Mouse (Mus musculus) T-cell, adult 2 months (primary cell): Measurements from ENCODE around the gene Zfp949.
"Not testable (repeated sequence)": the region's sequence is repeated elsewhere in the genome, so short reads cannot be mapped to it uniquely, and the experiment has no call there.

Experiments used
- DNase-seq: peaks from one replicate; pipeline ENCODE4 v3.0.0; 2022; ENCODE audit warnings: low spot score

The Zfp949 gene

GRCm38 (mm10) chr9:88542816-88543215 is 5.0 kb upstream of the Zfp949 start:
- DNase-seq: no peak

GRCm38 (mm10) chr9:88545534-88545933 is 2.3 kb upstream of the Zfp949 start:
- no peak for DNase-seq

- DNase-seq: peak; percentile 60
These were observed 1.7 kb upstream of the Zfp949 start for GRCm38 (mm10) chr9:88546166-88546565.

GRCm38 (mm10) chr9:88546657-88547056 is 1.2 kb upstream of the Zfp949 start:
- DNase-seq: no peak

- peak; percentile 59 for DNase-seq
These were observed 550 bp upstream of the Zfp949 start for GRCm38 (mm10) chr9:88547270-88547669.

- DNase-seq: no peak
These were observed 760 bp downstream of the Zfp949 start for GRCm38 (mm10) chr9:88548614-88548945.

- no peak for DNase-seq
These were observed 5.3 kb downstream of the Zfp949 start for GRCm38 (mm10) chr9:88553071-88553470.

- DNase-seq: no peak
These were observed 10.3 kb downstream of the Zfp949 start for GRCm38 (mm10) chr9:88558146-88558545.

- not testable (repeated sequence) for DNase-seq
These were observed 13.7 kb downstream of the Zfp949 start for GRCm38 (mm10) chr9:88561476-88561875.

- DNase-seq: not testable (repeated sequence)
These were observed 22.7 kb downstream of the Zfp949 start for GRCm38 (mm10) chr9:88570471-88570870.

- not testable (repeated sequence) for DNase-seq
These were observed 32.8 kb downstream of the Zfp949 start, which contains the start of gene Trim43a for GRCm38 (mm10) chr9:88580591-88580990. Gene Trim43a, plus strand, starts transcription at chr9:88580891.

GRCm38 (mm10) chr9:88593708-88594107 is 45.9 kb downstream of the Zfp949 start:
- DNase-seq: not testable (repeated sequence)

GRCm38 (mm10) chr9:88599206-88600162 is 51.7 kb downstream of the Zfp949 start:
- peak; percentile 84 for DNase-seq
